Mouse (Mus musculus) lung, adult 10 weeks (tissue): ENCODE data around the gene Poglut1. TPM values are rescaled to one million over a fixed set of nuclear protein-coding genes. Genes with fewer than 3 reads are reported as not detected.

Experiments used
- polyA plus RNA-seq: library from polyadenylated mRNA; stranded (reverse); fragments of 350-450 nt; fragmentation: Illumina TruSeq; extraction: RNeasy Lipid Tissue Mini Kit (QIAGEN cat#74804); gene quantifications from one replicate; pipeline ENCODE4 v1.2.3, GENCODE M21; 2014; ENCODE audit warnings: low read depth, low replicate concordance; ENCODE audit not compliant: insufficient read depth

Gene Poglut1
- polyA plus RNA-seq = 23.5 TPM

GRCm38 (mm10) chr16:38549479-38550396 is at the start of gene Poglut1:
Gene Poglut1, minus strand, starts transcription at chr16:38550258.

GRCm38 (mm10) chr16:38558221-38558748 is 8.2 kb upstream of the Poglut1 start, which contains the start of gene Tmem39a:
Gene Tmem39a, plus strand, starts transcription at chr16:38558698.

GRCm38 (mm10) chr16:38522129-38523084 is 27.7 kb downstream of the Poglut1 start, which contains the start of gene Timmdc1:
Gene Timmdc1, minus strand, starts transcription at chr16:38522663.

Other genes starting within 250 kb of the Poglut1 start
- gene Maats1, start 208.1 kb downstream of the Poglut1 start, polyA plus RNA-seq = 3.7 TPM
- gene Cox17, start 203.3 kb downstream of the Poglut1 start, polyA plus RNA-seq = 288 TPM
- not detected for gene Gm21987, start 203.2 kb downstream of the Poglut1 start, polyA plus RNA-seq
- gene Popdc2, start 188.0 kb downstream of the Poglut1 start, polyA plus RNA-seq = 11.8 TPM
- gene Pla1a, start 117.1 kb downstream of the Poglut1 start, polyA plus RNA-seq = 1.6 TPM
- 25.5 TPM for gene Adprh, start 97.6 kb downstream of the Poglut1 start, polyA plus RNA-seq
- gene Cd80, start 94.7 kb downstream of the Poglut1 start, polyA plus RNA-seq = 1.5 TPM
- 11.8 TPM for gene Timmdc1, start 27.6 kb downstream of the Poglut1 start, polyA plus RNA-seq
- 24.3 TPM for gene Tmem39a, start 8.4 kb upstream of the Poglut1 start, polyA plus RNA-seq
- 23.6 TPM for gene Arhgap31, start 163.0 kb upstream of the Poglut1 start, polyA plus RNA-seq
- gene B4galt4, start 192.0 kb upstream of the Poglut1 start, polyA plus RNA-seq = 36.5 TPM